Mouse (Mus musculus) embryonic fibroblast, embryonic 13.5 days (primary cell): ENCODE measurements at regions not wholly inside any gene's neighbourhood (a gene's known extent, or its start where the extent isn't known, plus 50 kb on each side); places are given as distances from the start of the nearest gene placed in this dataset.

Experiments
- CTCF ChIP-seq: IDR thresholded peaks from 2 replicates; pipeline ENCODE4 v1.5.1; 2011; ENCODE audit warnings: mild to moderate bottlenecking, control low read depth, low read length, moderate library complexity, borderline replicate concordance; ENCODE audit not compliant: insufficient read depth
- POLR2A ChIP-seq: IDR thresholded peaks from 2 replicates; pipeline ENCODE4 v1.6.1; 2011; ENCODE audit warnings: low read depth, mild to moderate bottlenecking, control low read depth, low read length, moderate library complexity

DNA sequence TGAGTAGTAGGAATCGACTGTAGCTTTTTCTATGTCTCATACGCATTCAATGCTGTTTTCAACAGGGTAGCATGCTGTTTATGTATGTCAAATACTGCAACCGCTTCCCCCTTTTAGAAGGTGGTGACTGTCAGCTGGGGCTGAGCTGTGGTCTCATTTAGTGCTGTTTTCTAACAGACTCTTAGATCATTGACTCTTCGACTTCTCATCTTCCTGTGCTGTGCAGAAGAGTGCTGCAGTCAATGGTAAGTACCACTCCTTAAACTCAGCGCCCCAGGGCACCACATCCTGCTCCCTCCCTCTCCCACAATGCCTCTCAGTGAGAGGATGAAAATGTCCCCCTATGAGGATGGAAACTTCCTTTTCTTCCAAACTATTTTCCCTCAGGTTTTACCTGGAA lies 149.2 kb upstream of the Hmga2 start:
- TF ChIP-seq CTCF (no peak), POLR2A (no peak)
